Mouse (Mus musculus): Measurements from ENCODE around the gene Rhbg.

DNA sequence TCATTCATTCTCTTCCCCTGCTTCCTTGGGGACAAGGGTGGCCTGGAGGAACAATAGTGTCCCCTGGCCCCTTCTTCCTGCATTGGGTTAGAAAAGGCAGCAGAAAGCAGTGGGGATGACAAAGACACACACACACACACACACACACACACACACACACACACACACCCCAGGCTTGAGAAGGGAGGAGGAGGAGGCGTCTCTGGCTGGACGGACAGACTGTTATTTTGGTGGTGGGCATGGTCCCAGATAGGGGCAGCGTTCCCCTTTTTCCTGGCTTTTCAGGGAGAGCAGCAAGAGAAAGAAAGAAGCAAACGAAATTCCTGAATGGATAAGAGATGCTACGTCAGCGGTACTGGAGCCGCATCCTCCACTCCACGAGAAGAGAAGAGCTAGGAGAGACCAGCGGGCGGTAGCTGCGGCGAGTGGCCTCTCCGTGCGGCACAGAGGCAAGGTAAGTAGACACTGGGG is 47.6 kb downstream of the Rhbg start:
- no peak for TF ChIP-seq POLR2A (IDR thresholded peaks at IDR 0.05; ENCODE audit: low read depth, low read length)
- TF ChIP-seq CTCF (conservative IDR thresholded peaks at IDR 0.05; ENCODE audit: insufficient read depth, insufficient read length, low read depth, low read length): no peak
